Mouse (Mus musculus) lung, adult 2 months (tissue): ENCODE measurements around the gene Ltbp4. TPM values are rescaled to one million over a fixed set of nuclear protein-coding genes. Genes with fewer than 3 reads are reported as not detected.

Source experiments
- DNase-seq: peaks from one replicate; pipeline ENCODE4 v3.0.0; 2022
- H3K4me1 ChIP-seq: fragments of 200-500 bp; 2 replicates; pipeline ENCODE4 v1.6.1; 2011; ENCODE audit warnings: low read length; ENCODE audit not compliant: control insufficient read depth, insufficient read depth
- H3K4me3 ChIP-seq: fragments of 200-500 bp; replicated peaks from 2 replicates; pipeline ENCODE3; 2011; ENCODE audit warnings: low read depth, mild to moderate bottlenecking, control low read depth, low read length; ENCODE audit errors: extremely low read depth
- CTCF ChIP-seq: fragments of 200-500 bp; IDR thresholded peaks from 2 replicates; pipeline ENCODE4 v1.5.1; 2011; ENCODE audit warnings: mild to moderate bottlenecking, low read length, control low read depth; ENCODE audit not compliant: insufficient read depth
- POLR2A ChIP-seq: fragments of 200-500 bp; IDR thresholded peaks from 2 replicates; pipeline ENCODE4 v1.6.1; 2011; ENCODE audit warnings: low read depth, mild to moderate bottlenecking, control low read depth, low read length, borderline replicate concordance; ENCODE audit errors: extremely low read depth
- WGBS: fragments of 180-500 bp; shearing (Covaris S2); methylation state at CpG from one replicate; pipeline ENCODE4 v1.1.7; 2018; 5-methylcytosine and 5-hydroxymethylcytosine counted together
- polyA plus RNA-seq: library from polyadenylated mRNA; depleted of rRNA; stranded (reverse); fragments of >200 nt; gene quantifications from 2 replicates; pipeline ENCODE4 v1.2.3, GENCODE M21; 2012

Gene Ltbp4
- polyA plus RNA-seq, 1 experiment, result 496 TPM

DNA sequence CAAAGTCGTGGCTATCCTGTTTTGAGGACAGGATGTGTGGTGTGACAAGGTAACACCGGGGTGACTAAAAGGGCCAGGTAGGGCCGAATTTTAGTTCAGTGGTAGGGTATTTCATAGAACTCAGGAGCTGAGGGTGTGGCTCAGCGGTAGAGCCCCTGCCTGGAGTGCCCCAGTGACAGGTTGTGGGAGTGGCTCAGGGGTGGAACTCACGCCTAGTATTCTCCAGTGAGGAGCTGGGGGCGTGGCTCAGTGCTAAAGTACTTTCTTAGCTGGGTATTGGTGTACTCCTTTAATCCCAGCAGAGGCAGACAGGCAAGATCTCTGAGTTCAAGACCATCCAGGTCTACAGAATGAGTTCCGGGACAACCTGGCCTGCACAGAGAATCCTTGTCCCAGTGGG is 61.5 kb downstream of the Ltbp4 start:
- Histone ChIP-seq H3K4me1 (no peaks in the 10 kb centered on the region), H3K4me3 (no peak overlapping the region)
- WGBS, result 59% methylated on average over 7 of the region's 7 CpGs
- DNase-seq, result no peak
- TF ChIP-seq POLR2A, result no peak
- no peak for TF ChIP-seq CTCF

DNA sequence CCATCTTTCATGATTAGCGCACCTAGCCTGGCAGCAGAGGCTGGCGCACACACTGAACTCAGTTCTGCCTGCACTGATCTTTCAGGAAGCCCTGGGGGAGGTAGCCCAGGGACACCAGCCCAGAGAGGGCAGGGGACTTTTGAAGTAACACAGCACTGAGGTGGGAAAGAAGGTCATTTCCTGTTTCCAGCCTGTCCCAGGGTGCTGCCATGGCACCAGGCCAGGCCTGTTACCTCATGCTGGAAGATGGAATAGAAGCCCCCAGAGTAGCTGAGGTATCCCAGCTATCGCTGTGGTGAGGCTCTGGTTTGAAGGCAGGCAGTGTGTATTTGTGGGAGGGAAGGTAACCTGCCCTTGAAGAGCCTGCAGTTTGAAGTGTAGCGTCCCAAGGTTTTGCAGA is 62.6 kb downstream of the Ltbp4 start:
- Histone ChIP-seq H3K4me1 (no peaks in the 10 kb centered on the region), H3K4me3 (no peak overlapping the region)
- no peak for TF ChIP-seq CTCF
- TF ChIP-seq POLR2A, result no peak
- no peak for DNase-seq
- 82% methylated on average over 4 of the region's 4 CpGs for WGBS

GRCm38 (mm10) chr7:27273739-27274351 is 63.6 kb downstream of the Ltbp4 start:
- no peak for TF ChIP-seq POLR2A
- TF ChIP-seq CTCF, result peak; percentile 45
- Histone ChIP-seq H3K4me3 (peak overlapping the region; percentile 36), H3K4me1 (no peaks in the 10 kb centered on the region)
- WGBS, result 69% methylated on average over 32 of the region's 32 CpGs
- peak; percentile 43 for DNase-seq

DNA sequence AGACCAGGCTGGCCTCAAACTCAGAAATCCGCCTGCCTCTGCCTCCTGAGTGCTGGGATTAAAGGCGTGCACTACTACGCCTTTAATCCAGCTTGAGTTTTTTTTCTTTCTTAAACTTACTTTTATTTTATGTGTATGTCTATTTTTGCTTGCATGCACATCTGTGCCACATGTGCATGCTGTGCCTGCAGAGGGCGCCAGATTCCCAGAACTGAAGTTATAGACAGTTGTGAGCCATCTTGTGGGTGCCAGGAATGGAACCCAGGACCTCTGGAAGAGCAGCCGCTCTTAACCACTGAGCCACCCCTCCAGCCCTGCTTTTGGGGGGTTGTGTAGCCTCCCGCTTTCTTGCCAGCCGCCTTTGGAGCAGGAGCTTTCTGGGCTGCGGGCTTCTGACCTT is 66.1 kb downstream of the Ltbp4 start:
- TF ChIP-seq POLR2A (no peak), CTCF (0 out of 2 replicates have a peak, but pooled peaks have one; percentile 3)
- DNase-seq, result no peak
- 88% methylated on average over 8 of the region's 8 CpGs for WGBS
- Histone ChIP-seq H3K4me3 (no peak overlapping the region), H3K4me1 (no peaks in the 10 kb centered on the region)

DNA sequence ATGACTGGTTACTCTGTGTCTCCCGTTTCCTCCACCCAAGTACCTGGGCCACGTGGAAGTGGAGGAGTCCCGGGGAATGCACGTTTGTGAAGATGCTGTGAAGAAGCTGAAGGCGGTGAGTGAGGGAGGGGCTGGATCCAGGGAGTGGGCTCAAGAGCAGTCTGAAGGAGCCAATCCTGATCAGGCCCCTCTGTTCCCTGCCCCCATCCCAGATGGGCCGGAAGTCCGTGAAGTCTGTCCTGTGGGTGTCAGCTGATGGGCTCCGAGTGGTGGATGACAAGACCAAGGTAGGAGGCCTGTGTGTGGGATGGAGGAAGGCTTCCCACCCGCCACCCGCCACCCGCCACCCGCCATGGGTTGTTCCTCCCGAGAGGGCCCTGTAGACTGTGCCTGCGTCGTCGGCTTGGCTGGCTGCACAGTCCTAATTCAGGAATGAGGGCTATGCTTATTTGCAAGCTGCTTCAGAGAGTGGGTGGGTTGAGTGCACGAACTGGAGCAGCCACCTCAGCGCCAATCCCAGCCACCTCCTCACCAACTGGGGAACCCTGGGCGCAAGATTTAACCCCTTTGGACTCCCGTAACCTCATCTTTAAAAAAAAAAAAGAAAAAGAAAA is 70.9 kb downstream of the Ltbp4 start:
- Histone ChIP-seq H3K4me3 (no peak overlapping the region), H3K4me1 (no peaks in the 10 kb centered on the region)
- 60% methylated on average over 20 of the region's 20 CpGs for WGBS
- TF ChIP-seq CTCF, result no peak
- TF ChIP-seq POLR2A, result no peak
- DNase-seq, result no peak

GRCm38 (mm10) chr7:27264761-27265160 is 72.7 kb downstream of the Ltbp4 start:
- H3K4me1 ChIP-seq, result no peaks in the 10 kb centered on the region
- TF ChIP-seq POLR2A (no peak), CTCF (no peak)
- DNase-seq, result no peak
- no peak overlapping the region for H3K4me3 ChIP-seq
- WGBS, result 91% methylated on average over 12 of the region's 12 CpGs

DNA sequence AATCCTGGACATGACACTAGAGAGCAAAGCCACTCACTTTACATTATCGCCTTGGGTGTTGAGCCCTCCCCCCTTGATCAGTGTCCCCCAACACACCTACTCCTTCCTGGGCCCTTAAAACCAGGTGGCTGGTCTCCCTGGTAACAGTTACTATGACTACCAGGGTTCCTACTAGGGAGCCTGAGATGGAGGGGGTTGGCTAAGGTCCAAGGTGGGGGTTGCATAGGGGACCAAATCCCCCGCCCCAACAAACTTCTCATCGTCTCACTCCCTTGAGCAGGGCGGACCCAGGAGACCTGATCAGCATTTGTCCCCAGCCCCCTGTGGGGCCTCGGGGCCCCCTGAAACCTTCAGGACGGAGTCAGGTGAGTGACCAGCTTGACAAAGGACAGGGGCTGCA is 75.6 kb downstream of the Ltbp4 start:
- DNase-seq, result no peak
- H3K4me1 ChIP-seq, result no peaks in the 10 kb centered on the region
- 82% methylated on average over 6 of the region's 6 CpGs for WGBS
- H3K4me3 ChIP-seq, result no peak overlapping the region
- TF ChIP-seq POLR2A (no peak), CTCF (no peak)

- DNase-seq, result no peak
- no peak for TF ChIP-seq CTCF
- TF ChIP-seq POLR2A, result no peak
- Histone ChIP-seq H3K4me1 (no peaks in the 10 kb centered on the region), H3K4me3 (no peak overlapping the region)
- WGBS, result 71% methylated on average over 7 of the region's 7 CpGs
These were observed 76.6 kb downstream of the Ltbp4 start for GRCm38 (mm10) chr7:27260856-27261255.

DNA sequence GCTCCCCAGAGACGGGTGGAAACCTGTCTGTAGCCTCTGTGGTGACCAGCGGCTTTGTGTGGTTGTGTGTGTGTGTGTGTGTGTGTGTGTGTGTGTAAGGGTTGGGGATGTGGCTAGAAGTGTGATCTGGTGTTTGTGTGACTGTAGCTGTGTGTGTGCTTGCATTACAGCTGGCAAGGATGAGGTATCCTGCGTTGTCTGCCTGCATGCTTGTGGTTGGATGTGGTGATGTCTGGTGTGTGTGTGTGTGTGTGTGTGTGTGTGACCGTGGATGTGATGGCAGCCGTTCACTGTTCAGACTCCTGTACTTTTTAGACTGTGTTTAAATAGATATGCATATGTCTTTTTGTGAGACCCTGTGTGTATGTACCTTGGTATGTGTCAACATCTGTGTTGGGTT is 77.7 kb downstream of the Ltbp4 start:
- TF ChIP-seq CTCF (no peak), POLR2A (no peak)
- H3K4me1 ChIP-seq, result no peaks in the 10 kb centered on the region
- no peak for DNase-seq
- WGBS, result 36% methylated on average over 5 of the region's 5 CpGs
- peak overlapping the region; percentile 28 for H3K4me3 ChIP-seq

GRCm38 (mm10) chr7:27259271-27259721 is 78.2 kb downstream of the Ltbp4 start:
- TF ChIP-seq CTCF (no peak), POLR2A (no peak)
- no peak for DNase-seq
- WGBS, result 14% methylated on average over 9 of the region's 9 CpGs

More at GRCm38 (mm10) chr7:27259271-27259721, 78.2 kb downstream of the Ltbp4 start:
- H3K4me1 ChIP-seq, result no peaks in the 10 kb centered on the region
- peak overlapping the region; percentile 51 for H3K4me3 ChIP-seq
